Mouse (Mus musculus): Measurements from ENCODE around the gene Rasgef1b. TPM values are rescaled to one million over a fixed set of nuclear protein-coding genes. Genes with fewer than 3 reads are reported as not detected.

The Rasgef1b gene
- total and polyA plus RNA-seq, 3 experiments: 0.17 to 0.26 (median 0.21) TPM

- no peak for TF ChIP-seq CHD2 (IDR thresholded peaks at IDR 0.05; ENCODE audit: low read length)
- no peak for TF ChIP-seq USF1 (IDR thresholded peaks at IDR 0.05; ENCODE audit: low read depth, low read length)
- TF ChIP-seq TBP (conservative IDR thresholded peaks at IDR 0.05; ENCODE audit: low read depth, low read length): no peak
Observed at GRCm38 (mm10) chr5:99641407-99641806, 87.5 kb downstream of the Rasgef1b start (continued).

GRCm38 (mm10) chr5:99636575-99636974, 92.3 kb downstream of the Rasgef1b start:
- no peaks in the 10 kb centered on the region for H3K4me1 ChIP-seq (ENCODE audit: control insufficient read depth in 1 of 2, insufficient read depth in 2 of 2)
- DNase-seq (ENCODE audit: extremely low read depth): no peak
- no peaks in the 10 kb centered on the region for H3K27me3 ChIP-seq (replicated peaks)
- no peak overlapping the region for H3K4me2 ChIP-seq (ENCODE audit: insufficient read depth, low read depth, poor library complexity, severe bottlenecking)
- dilution Hi-C loops (cut with MboI; ENCODE audit: extremely low pct_ligation_motif_present, extremely low pct_unique_long_range_greater_than_20kb, low sequenced_read_pairs) (no loop called here), in situ Hi-C loops (cut with MboI; ENCODE audit: low pct_ligation_motif_present, low pct_unique_long_range_greater_than_20kb, low sequenced_read_pairs) (no loop called here)
- H3K79me2 ChIP-seq (replicated peaks; ENCODE audit: control insufficient read depth, extremely low read depth, insufficient read depth, poor library complexity, severe bottlenecking): no peaks in the 10 kb centered on the region
- H3K4me3 ChIP-seq (replicated peaks in 1 of 3; ENCODE audit: low read depth in 2 of 3, low read length in 2 of 3, poor library complexity in 1 of 3): no peak overlapping the region
- H3K9ac ChIP-seq (ENCODE audit: insufficient read depth, low read depth): no peak overlapping the region
- no peaks in the 10 kb centered on the region for H3K9me3 ChIP-seq (replicated peaks; ENCODE audit: low read length)
- no peak overlapping the region for H3K27ac ChIP-seq (ENCODE audit: insufficient read depth, low read depth)
- H3K36me3 ChIP-seq (replicated peaks in 1 of 2; ENCODE audit: control insufficient read depth in 1 of 2, insufficient read depth in 1 of 2, low read length in 1 of 2): no peaks in the 10 kb centered on the region
- no peak for TF ChIP-seq CHD1 (IDR thresholded peaks at IDR 0.05; ENCODE audit: low read depth, low read length)
- TF ChIP-seq ZKSCAN1 (IDR thresholded peaks at IDR 0.05; ENCODE audit: borderline replicate concordance, low read depth, low read length): no peak
- no peak for TF ChIP-seq IRF4 (IDR thresholded peaks at IDR 0.05; ENCODE audit: low read depth, low read length)
- TF ChIP-seq EP300 (IDR thresholded peaks at IDR 0.05; ENCODE audit: low read length): no peak
- no peak for TF ChIP-seq GABPA (IDR thresholded peaks at IDR 0.05; ENCODE audit: insufficient replicate concordance, low read depth, low read length)
- no peak for TF ChIP-seq NRF1 (IDR thresholded peaks at IDR 0.05; ENCODE audit: low read depth, low read length)
- TF ChIP-seq SMC3 (IDR thresholded peaks at IDR 0.05; ENCODE audit: low read depth, low read length): no peak
- no peak for TF ChIP-seq UBTF (IDR thresholded peaks at IDR 0.05; ENCODE audit: low read depth, low read length)
- no peak for TF ChIP-seq ELF1 (IDR thresholded peaks at IDR 0.05; ENCODE audit: low read depth, low read length)
- no peak for TF ChIP-seq MYC (IDR thresholded peaks at IDR 0.05; ENCODE audit: low read depth, low read length)
- TF ChIP-seq SIN3A (IDR thresholded peaks at IDR 0.05; ENCODE audit: low read length): no peak

DNA sequence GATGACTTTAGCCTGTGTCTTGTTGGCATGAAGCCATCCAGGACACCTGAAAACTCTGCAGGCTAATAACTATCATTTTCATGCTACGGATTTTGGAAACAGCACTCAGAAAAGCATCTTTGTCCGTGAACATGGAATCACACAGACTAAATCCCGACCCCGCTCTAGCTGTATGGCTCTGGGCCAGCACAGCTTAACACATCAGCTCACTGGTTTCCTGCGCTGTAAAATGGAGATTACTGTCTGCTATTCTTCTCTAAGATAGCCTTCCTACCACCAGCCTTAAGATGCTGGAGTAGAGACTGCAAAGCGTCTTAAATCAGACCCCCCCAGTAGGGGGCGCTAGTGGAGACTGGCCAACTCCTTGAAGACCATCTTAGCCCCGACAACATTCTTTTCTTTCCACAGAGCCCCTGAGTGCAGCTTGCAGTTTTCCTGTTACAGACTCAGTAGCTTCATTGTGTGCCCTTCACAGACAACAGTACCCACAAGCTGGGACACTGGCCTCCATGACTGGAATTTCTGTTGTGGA, 94.8 kb downstream of the Rasgef1b start:
- H3K9ac ChIP-seq (ENCODE audit: insufficient read depth, low read depth): no peak overlapping the region
- H3K27me3 ChIP-seq (replicated peaks): no peaks in the 10 kb centered on the region
- dilution Hi-C loops (cut with MboI; ENCODE audit: extremely low pct_ligation_motif_present, extremely low pct_unique_long_range_greater_than_20kb, low sequenced_read_pairs) (no loop called here), in situ Hi-C loops (cut with MboI; ENCODE audit: low pct_ligation_motif_present, low pct_unique_long_range_greater_than_20kb, low sequenced_read_pairs) (no loop called here)
- no peaks in the 10 kb centered on the region for H3K36me3 ChIP-seq (replicated peaks in 1 of 2; ENCODE audit: control insufficient read depth in 1 of 2, insufficient read depth in 1 of 2, low read length in 1 of 2)
- H3K79me2 ChIP-seq (replicated peaks; ENCODE audit: control insufficient read depth, extremely low read depth, insufficient read depth, poor library complexity, severe bottlenecking): no peaks in the 10 kb centered on the region
- no peaks in the 10 kb centered on the region for H3K4me1 ChIP-seq (ENCODE audit: control insufficient read depth in 1 of 2, insufficient read depth in 2 of 2)
- no peak overlapping the region for H3K4me2 ChIP-seq (ENCODE audit: insufficient read depth, low read depth, poor library complexity, severe bottlenecking)
- no peak overlapping the region for H3K4me3 ChIP-seq (replicated peaks in 1 of 3; ENCODE audit: low read depth in 2 of 3, low read length in 2 of 3, poor library complexity in 1 of 3)
- TF ChIP-seq RAD21 (IDR thresholded peaks at IDR 0.05; ENCODE audit: low read depth, low read length): no peak
- TF ChIP-seq CTCF (conservative IDR thresholded peaks at IDR 0.05 in 1 of 2, IDR thresholded peaks at IDR 0.05 in 1 of 2; ENCODE audit: low read depth in 2 of 2, low read length in 2 of 2): 0 out of 4 replicates have a peak, but pooled peaks have one; percentile 21 to 28
- TF ChIP-seq MAX (IDR thresholded peaks at IDR 0.05; ENCODE audit: low read length): no peak
- no peak overlapping the region for H3K27ac ChIP-seq (ENCODE audit: insufficient read depth, low read depth)
- no peaks in the 10 kb centered on the region for H3K9me3 ChIP-seq (replicated peaks; ENCODE audit: low read length)
- DNase-seq (ENCODE audit: extremely low read depth): peak; percentile 34
